Mouse (Mus musculus) myocyte (in vitro differentiated cells): ENCODE data around the gene Tectb.

Source experiments
- CEBPB ChIP-seq: IDR thresholded peaks from 2 replicates; pipeline ENCODE4 v1.6.1; 2011; ENCODE audit warnings: mild to moderate bottlenecking, moderate library complexity; ENCODE audit not compliant: poor library complexity, insufficient read depth, severe bottlenecking
- MAX ChIP-seq: IDR thresholded peaks from one replicate; pipeline ENCODE4 v1.6.1; 2011; ENCODE audit warnings: low read depth, mild to moderate bottlenecking, control low read depth
- POLR2A ChIP-seq: IDR thresholded peaks from one replicate; pipeline ENCODE4 v1.6.1; 2011; ENCODE audit warnings: low read depth, mild to moderate bottlenecking, control low read depth, moderate library complexity; ENCODE audit not compliant: insufficient read length
- POLR2AphosphoS2 ChIP-seq: IDR thresholded peaks from one replicate; pipeline ENCODE4 v1.6.1; 2011; ENCODE audit warnings: low read depth, control low read depth; ENCODE audit not compliant: insufficient read length
- REST ChIP-seq: IDR thresholded peaks from one replicate; pipeline ENCODE4 v1.6.1; 2011; ENCODE audit warnings: mild to moderate bottlenecking, control low read depth, moderate library complexity; ENCODE audit not compliant: insufficient read depth, insufficient read length
- TCF12 ChIP-seq: IDR thresholded peaks from one replicate; pipeline ENCODE4 v1.6.1; 2011; ENCODE audit warnings: mild to moderate bottlenecking, control low read depth; ENCODE audit not compliant: poor library complexity, insufficient read depth, severe bottlenecking
- USF1 ChIP-seq: IDR thresholded peaks from one replicate; pipeline ENCODE4 v1.6.1; 2011; ENCODE audit warnings: low read depth, mild to moderate bottlenecking, control low read depth, moderate library complexity

DNA sequence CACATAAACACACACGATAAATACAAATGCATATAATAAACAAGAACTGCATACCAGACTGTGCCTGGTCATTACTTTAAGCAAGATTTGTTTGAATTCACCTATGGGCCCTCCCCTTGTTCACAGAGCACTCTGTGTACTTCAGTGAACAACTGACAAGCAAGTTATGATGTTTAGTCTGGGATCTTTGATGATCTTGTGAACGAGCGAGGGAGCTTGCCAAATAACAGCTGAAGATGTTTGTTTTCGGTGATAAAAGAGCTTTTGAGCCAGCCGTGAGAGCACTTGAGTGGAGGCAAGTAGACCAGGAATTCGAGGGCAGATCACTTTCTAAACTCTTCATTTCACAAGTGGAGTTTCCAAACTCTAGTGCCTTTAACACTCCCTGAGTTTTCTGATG, 12.2 kb upstream of the Tectb start:
- TF ChIP-seq MAX = no peak
- no peak for TF ChIP-seq REST
- TF ChIP-seq CEBPB = no peak
- TF ChIP-seq TCF12 = no peak
- TF ChIP-seq POLR2AphosphoS2 = no peak
- TF ChIP-seq USF1 = no peak
- TF ChIP-seq POLR2A = no peak
